Mouse (Mus musculus) cerebellum, adult 9-11 months (tissue): ENCODE data around the gene Pbx3.
A peak's percentile ranks its signal among the peaks of the same experiment; 100 is the strongest.

Source experiments
- DNase-seq: peaks from one replicate; pipeline ENCODE4 v3.0.0; 2022

The Pbx3 gene

DNA sequence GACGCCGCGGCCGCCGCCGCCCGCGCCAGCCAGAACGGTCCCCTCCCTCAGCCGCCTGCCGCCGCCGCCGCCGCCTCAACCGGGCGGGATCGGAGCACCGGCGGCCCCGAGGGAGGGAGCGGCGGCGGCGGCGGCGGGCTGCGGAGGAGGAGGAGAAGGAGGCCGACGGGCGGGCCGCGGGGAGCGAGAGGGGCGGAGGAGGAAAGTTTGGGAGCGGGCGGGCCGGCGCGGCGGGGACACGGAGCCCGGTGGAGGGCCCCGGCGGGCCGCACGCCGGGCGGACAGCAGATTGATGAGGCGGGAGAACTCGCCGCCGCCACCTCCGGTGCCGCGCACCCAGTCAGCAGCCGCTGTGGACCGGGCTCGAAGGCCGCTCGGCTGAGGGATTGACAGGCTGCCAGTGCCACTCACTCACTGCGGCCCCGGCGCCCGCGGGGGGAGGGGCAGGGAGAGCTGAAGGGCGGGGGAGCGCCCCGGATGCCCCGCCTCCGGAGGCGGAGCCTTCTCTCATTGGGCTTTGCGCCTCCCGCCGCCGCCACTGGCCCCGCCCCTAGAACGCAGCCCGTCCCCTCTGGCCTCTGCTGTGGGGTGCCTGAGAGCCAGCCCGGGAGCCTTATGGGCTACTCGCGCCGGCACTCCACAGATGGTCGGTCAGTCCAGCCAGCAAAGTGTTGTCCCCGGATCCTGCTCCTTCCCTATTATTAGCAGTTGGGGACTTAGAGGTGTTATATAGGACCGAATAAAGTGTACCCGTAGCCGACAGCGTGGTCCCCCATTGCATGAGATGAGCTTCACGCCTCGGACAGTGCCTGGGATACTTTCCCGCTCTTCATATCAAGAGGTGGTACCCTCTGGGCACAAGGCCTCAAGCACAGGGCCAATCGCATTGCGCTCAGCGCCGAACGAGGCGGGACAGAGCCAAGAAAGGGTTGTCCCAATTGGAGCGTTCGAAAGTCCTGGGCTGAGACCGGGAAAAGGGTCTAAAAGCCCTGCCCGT lies at the start of gene Pbx3:
Pbx3 (minus strand) TSS at position 838 of the 997 bp plus-strand sequence.
- peak; percentile 96 for DNase-seq

DNA sequence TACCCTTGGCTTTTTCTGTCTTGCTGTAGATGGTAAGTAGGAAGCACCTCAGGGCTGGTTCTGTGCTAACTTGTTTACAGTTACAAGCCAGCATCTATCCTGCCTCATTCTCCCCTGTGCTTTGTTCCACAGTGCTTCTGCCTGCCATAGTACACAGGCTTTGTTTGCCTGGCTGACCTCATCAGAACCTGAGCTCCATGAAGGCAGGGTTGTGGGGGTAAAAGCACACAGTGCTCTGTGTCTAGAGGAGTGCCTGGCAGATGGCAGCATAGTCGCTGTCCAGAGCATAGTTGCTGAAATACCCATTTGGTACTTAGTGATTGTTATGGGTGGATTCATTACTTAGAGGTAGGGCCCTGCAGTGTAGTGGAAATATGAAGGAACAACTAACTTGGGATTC lies 47.3 kb upstream of the Pbx3 start:
- DNase-seq: no peak

DNA sequence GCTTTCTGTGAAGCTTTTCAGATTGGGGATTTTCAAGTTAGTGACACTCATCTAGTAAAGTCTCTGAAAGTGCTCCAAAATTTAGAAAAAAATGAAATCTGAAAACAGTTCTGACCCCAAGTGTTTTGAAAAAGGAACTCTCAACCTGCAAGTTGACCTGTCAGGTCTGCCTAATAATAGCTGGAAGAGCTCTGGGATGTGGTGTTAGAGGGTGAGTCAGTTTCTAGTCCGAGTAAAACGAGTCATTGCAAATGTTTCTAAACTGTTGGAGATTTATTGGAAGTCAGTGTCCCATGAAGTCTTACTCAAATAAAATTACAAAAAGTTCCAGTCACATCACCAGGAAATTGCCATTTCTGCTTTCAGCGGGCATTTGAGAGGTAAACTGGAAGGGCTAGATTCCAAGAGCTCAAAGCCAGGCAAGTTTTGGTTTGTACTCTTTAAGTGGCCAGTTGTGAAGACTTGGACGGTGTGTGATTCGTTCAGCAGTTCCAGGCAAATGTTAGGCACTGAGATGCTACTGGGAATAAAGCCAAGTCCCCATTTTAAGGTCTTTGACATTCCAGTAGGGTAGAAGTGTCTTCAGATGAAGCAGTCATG lies 36.9 kb upstream of the Pbx3 start:
- no peak for DNase-seq

DNA sequence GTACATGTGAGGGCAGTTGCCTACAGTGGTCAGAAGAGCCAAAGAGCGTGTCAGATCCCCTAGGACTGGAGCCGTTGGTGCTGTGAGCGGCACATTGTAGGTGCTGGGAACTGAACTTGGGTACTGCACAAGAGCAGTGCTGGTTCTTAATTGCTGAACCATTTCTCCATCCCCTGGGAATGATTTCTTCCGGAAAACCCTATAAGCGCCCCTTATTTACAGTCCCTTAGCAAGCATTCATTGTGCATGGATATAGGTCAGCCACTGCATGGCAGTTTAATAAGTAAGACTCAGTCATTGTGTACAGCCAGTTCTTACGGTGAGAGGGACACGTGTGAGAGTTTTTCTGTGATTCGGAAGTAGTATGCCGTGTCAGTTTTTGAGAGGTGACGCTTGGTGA lies 35.4 kb upstream of the Pbx3 start:
- no peak for DNase-seq

DNA sequence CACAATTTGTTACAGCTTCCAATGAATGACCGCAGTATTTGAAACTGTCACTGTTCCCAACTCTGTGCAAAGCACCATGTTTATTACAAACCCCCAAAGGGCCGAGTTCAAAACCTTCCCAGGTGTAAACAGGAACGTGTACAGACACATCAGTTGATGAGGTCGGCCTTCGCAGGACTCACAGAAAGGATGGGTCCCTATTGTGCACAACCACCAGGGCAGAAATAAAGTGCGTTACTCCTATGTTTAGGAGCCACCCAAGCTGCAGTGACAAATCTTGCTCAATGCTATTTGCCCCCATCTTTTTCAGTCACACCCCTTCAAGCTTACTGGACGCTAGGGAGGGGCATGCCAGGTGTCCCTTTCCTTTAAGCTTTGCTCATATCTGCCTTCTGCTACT lies 34.7 kb upstream of the Pbx3 start:
- DNase-seq: peak; percentile 20

DNA sequence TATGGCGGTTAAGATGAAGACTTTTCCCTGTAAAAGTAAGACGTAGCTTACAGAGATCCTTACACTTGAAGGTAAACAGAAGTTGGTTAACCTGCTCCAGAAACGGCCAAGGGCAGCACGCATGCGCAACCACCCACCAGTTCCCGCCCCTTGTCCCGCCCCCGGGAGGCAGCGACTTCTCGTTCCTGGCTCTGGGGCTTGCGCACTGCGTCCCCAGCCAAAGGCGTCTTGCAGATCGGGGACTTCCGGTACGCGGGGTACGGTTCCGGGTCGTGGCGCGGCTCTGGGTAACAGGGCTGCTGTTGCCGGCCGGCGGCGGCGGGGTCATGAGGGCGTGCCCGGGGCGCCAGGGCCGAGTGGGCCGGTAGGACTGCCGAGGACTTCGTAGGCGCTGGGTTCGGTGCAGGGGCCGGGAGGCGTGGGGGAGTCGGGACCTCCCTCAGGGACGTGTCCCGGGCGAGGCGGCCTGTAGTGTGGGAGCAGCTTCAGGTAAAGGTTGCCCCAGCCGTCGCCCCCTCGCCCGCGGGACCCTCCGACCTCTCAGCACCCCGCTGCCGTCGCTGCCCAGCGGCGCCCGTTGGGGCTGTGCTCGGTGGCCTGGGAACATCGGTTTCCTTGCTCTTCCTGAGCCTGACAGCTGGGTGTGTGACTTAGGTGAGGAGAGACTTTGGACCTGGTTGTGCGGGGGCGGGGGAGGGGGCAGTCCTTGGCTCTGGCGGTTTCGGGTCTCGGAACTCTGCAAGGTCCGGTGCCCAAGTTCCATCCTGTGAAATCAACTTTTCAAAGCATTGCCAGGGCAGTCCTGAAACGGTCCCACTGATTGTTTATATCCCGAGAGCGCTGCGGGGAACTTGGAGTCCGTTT lies 33.9 kb upstream of the Pbx3 start, which contains the start of gene Mapkap1:
Mapkap1 (plus strand) TSS at position 171 of the 864 bp plus-strand sequence.
- peak; percentile 98 for DNase-seq

DNA sequence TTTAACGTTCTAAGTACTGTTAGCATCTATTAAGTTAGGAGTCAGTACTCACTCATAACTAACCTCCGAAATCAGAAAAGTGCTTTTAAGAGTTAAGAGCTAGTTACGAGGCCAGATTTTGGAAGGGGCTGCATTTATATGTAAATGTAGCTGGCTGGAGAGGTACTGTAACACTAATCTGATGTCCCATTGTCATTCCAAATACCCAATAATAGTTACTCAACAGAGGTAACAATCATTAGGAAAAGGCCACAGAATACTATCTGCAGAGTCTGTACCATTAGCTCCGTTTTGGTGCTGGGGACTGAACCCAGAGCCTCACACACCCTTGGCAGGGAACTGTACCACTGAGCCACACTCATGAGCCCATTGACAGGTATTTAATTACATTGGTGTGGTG lies 26.6 kb upstream of the Pbx3 start:
- no peak for DNase-seq

DNA sequence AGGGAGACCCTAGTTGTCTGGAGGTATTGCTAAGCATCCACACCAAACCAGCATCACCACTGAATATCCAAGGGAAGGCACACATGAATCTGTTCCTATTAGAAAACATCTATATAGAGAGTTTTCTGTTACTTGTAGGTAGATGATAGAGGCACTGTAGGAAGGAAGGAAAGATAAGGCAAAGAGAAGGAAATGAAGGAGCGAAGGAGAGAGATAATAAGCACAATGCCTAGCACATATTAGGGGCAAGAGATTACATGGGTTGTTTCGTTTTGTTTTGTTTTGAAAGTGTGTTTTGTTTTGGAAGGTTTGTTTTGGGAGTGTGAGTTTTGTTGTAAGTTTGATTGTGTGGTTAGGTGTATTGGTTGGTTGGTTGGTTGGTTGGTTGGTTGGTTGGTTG lies 6.0 kb upstream of the Pbx3 start:
- no peak for DNase-seq

DNA sequence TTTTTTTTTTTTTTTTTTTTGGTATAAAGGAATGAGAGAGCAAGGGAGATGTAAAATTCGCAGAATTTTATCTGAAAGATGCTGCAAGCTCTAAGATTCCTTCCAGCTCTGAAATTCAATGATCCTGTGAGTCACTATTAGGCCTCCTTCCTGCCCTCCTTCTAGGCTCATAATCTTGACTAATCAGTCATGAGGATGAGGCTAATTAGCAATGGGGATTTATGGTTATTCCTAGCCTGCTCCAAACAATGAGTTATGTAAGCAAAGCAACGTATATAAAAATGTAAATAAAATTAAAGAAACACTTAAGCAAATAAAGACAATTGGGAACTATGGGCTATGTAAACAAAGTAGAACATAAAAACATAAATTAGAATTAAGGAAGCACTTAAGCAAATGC lies 1.4 kb upstream of the Pbx3 start:
- DNase-seq: no peak

DNA sequence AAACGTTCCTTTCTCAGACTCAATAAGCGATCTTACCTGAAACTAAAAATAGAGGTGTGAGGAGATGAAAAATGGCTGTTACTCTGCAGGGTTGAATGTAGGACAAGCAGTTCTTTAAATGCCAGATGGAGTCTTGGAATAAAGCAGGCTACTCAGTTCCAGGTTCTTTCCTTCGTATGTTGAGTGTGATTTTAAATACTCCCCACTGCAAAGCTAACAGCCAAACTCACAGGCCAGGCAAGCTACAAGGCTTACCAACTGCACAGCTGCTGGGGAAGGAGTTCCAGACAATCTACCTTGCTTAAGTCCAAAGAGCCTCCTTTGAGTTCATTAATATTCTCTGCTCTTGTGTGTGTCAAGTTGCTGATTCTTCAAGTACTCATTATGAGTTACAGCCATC lies 944 bp upstream of the Pbx3 start:
- DNase-seq: peak; percentile 11

DNA sequence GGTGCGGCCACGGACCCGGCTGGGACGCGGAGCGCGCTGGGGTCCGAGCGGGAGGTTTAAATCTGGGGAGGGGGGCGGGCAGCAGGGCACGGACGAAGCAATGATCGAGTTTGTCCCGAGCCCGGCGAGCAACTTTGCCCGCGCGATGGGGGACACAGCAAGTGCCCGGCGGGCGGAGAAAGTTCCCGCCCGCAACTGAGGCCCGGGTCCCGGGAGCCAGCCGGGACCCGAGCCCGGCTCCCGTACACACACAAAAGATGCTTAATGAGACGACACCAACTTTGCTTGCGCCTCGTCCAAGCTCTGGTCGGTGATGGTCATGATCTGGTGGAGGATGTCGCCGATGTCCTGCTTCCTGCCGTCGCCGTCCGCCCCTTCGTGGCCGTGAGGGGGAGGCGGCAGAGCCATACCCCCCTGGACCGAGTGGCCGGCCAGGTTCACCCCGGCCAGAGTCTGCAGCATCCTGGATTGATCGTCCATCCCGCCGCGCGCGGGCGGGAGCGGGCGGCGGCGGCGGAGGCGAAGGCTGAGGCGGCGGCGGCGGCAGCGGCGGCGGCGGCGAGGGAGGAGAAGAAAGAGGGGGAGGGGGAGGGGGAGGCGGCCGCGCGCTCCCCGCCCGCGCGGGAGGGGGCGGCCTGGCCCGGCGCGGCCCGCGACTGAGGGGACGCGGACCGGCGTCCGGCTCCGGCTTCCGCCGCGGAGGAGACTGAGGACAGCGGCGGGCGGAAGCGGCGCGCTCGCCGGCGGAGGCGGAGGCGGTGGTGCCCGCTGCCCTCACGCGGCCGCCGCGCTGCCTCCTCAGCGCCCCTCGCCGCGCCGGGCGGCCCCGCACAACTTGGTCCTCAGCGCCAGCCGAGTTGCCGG lies 1.3 kb downstream of the Pbx3 start:
- DNase-seq: peak; percentile 63

DNA sequence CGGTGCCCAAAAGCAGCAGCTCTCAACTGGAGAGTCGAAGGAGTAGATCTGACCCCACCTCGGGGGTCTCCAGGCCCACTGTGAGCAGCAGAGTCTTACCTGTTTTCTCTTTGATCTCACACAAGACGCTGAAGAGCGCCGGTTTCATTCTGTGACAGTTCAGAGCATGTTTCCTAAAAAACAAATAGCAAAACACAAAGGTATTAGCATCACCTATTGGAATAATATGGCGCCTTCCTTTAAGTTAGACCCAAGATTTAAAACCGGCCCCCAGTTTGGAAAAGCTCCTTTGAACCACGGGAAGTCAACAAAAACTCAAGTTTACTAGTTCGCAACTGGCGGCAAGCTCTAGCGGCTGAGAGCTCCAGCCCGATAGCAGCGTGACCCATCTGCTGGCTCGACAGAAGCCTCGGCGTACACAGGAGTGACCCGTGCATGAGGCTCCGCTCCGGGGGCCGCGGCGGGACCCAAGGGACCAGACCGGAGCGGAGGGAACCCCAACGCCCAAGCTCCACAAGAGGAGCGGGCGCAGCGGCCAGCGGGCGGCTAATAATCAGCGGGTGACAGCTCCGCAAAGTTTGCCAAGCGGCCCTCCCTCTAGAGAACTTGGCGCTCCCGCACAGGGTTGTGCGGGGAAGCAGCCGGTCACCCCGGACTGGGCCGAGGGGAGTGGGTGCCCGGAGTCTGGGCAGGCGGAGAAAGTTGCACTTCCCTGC lies 2.1 kb downstream of the Pbx3 start:
- peak; percentile 54 for DNase-seq

DNA sequence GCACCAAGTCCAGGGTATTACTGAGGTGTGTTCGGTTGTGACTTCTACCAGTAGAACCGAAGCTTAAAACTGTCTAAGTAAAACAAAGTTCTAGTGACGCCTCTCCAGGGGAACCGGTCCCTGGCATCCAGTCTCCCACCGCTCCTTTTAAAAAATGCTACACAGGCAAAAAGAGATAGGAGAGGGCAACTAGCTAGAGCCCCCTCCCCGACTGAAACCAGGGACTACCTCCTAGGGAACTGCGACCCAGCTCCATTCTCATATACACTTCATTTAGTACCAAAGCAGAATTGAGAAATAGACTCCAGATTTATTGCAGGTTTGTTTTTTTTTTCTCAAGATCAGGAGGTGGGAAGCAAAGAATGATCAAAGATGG lies 2.6 kb downstream of the Pbx3 start:
- peak; percentile 20 for DNase-seq

DNA sequence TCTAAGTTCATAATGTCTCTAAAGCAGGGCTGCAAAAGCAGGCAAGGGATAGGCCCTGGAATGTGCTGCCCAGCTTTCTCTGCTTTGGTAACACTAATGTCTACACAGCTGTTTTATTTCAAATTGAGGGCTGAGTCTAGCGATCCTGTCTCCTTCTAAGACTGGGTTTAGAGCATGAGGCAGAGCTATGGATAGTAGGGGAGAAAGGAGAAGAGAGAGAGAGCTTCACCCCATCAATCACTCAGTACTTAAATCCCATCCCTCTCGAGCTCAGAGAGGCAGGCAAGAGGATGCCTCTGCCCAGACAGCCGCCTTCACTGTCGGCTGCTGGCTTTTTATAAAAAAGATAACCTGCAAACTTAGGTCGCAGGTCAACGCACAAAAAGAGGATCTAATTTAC lies 4.5 kb downstream of the Pbx3 start:
- no peak for DNase-seq

DNA sequence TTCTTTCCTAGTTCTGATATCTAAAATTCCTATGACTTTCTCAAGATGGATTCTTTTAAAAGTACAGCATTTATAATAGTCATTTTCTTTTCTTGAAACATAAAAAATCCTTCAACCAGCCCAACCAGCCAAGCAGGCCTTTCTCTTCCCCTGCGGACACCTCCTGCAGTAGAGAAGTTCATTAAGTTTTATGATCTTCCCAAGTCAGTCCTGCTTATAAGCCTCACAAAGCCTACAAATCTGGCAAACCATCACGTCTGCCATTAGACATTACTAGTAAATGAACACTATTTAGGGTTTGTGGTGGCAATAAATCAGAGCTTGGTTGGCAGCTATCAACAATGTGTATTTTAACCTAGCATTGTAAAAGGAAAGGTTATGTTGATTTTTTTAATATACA lies 5.9 kb downstream of the Pbx3 start:
- DNase-seq: no peak

DNA sequence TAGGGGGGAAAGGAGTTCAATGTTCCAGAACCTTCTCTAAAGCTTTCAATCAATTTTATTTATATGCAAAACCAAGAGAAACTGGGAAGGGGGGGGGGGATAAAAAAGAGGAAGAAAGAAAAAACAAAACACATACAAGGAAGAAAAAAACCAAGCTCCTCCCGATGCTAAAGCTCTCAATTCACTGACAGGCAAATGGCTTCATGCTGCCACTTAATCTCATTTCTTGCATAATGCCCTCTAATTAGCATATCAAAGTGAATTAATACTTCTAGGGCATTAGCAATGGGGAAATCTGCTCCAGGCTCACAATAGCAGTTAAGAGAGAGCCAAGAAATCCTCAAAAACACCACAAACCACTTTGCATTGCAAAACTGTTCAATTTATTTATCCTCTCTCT lies 9.3 kb downstream of the Pbx3 start:
- no peak for DNase-seq

DNA sequence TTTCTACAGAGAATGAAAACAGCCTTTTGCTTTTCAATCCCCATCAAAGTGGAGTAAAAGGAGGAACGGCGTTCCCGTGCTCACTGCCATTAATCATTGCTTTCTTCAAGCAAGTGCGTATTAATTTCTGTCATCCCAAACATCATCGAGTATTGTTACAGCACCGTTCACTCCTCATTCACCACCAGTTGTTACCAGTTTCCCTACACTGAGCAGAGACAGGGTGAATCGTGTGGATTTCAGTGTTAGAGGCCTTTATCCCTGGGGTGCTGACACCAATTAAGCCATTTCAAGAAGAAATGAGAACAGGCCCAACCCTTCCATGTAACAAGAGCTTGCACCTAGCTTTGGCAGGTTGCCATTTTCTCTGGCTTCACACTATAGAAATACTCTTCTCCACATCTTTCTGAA lies 17.1 kb downstream of the Pbx3 start:
- no peak for DNase-seq

DNA sequence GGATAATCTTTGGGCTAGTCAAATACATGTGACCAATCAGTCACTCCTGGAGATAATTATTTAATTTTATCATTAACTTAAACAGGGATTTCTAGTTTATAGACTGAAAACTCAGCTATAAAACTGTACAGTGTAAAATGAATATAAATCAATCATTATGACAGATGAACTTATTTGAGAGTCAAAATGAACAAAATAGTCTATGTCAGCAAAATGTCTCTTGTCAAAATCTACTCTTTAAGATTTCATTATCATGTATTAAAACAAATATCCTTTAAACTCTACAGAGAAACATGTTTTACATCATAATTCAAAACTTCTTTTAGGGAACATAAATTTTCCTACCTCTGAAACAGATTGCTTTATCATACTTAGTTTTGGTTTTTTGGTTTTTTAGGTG lies 20.9 kb downstream of the Pbx3 start:
- no peak for DNase-seq

DNA sequence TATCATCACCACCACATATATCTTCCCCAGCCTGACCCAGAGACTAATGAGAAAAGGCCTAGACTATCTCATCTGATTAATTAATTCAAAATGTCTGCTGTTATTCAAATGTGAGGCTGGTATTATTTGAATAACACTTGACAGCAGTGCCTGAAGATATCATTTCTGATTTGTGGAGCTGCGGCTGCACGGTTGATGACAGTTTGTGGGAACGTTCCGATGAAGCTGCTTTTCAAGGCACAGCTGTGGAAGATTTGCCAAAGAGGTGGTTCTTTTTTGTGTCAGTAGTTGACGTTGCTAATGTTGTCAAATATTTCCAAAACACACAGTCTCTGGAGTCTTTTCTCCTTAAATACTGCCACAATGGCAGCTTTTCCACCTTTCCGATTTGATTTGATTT lies 25.8 kb downstream of the Pbx3 start:
- DNase-seq: no peak

DNA sequence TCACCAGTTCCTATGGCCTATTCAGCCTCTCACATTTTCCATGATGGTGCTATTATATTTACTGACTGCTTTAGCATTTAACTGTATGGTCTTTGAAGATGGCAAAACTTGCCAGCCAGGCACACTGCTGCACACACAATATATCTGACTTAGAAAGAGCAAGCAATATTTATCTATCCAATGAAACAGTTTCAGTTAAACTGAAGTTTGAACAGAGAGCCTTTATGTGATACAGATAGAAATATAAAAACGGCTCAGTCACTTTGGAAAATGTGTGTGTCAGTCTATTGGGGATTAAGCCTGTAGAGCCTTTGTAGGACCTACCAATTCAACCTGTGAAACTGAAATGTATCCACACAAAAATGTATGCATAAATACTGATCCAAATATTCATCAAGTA lies 74.3 kb downstream of the Pbx3 start:
- no peak for DNase-seq

DNA sequence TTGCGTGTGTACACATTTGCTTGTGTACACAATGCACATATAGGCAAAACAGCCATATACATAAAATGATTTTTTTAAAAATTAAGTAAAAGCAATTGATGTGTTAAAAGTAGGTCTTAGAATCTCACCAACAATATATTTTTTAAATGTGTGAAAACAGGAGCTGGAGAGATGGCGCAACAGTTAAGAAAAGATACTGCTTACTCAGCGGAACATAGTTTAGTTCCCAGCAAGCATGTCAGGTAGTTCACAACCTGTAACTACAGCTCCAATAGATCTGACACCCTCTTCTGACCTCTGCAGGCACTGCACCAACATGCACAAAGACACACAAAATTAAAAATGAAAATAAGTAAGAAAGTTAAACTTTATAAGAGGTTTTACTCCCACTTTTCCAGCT lies 74.7 kb downstream of the Pbx3 start:
- DNase-seq: no peak

DNA sequence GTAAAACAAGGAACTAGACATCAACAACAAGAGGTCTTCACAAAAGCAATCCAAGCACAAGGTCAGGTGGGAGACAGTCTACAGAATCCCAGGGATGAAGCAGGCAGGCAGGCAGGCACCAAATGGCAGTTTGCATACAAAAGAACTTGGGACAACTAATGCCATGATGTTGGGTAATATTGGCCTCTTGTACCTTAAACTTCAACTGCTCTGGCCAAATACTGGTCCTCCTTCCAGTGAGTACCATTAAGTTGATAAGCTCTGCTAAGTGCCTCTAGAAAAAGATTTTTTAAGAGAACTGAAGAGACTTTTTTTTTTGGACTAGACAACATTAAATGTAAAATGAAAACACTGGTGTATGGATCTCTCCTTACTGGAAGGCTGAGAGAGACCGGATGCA lies 83.2 kb downstream of the Pbx3 start:
- DNase-seq: no peak
